Mouse (Mus musculus) brain, embryonic 14.5 days (tissue): ENCODE data around the gene 2510009E07Rik.

Source experiments
- CTCF ChIP-seq: fragments of 200-500 bp; IDR thresholded peaks from 2 replicates; pipeline ENCODE4 v1.5.1; 2012; ENCODE audit warnings: inconsistent platforms, mild to moderate bottlenecking, moderate library complexity, borderline replicate concordance; ENCODE audit not compliant: insufficient read depth, insufficient read length; ENCODE audit errors: extremely low read depth
- POLR2A ChIP-seq: fragments of 200-500 bp; IDR thresholded peaks from 2 replicates; pipeline ENCODE4 v1.6.1; 2012; ENCODE audit warnings: mild to moderate bottlenecking, inconsistent platforms, borderline replicate concordance; ENCODE audit not compliant: poor library complexity, insufficient read depth, insufficient read length, severe bottlenecking; ENCODE audit errors: extremely low read depth

DNA sequence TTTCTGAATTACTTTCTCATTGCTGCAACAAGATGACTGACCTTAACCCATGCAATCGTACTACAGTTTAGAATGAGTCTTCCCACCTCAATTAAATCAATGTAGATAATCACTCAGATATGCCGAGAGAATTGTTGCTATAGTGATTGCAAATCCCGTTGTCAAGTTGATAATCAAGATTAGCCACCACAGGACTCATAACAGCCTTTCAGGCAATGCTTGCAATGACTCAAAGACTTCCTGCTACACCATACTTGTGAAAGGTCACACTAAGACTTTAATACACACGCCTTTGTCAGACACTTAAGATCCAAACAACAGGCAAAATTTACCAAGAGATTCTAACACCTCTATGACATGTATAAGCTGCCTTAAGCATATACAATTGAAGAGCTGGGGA is 22.6 kb downstream of the 2510009E07Rik start:
- TF ChIP-seq CTCF, result no peak
- TF ChIP-seq POLR2A, result no peak
